Mouse (Mus musculus) MEL (cell line): ENCODE data around the gene Hectd4. TPM values are rescaled to one million over a fixed set of nuclear protein-coding genes. Genes with fewer than 3 reads are reported as not detected.

ENCODE experiments used
- DNase-seq: peaks from one replicate; pipeline ENCODE4 v3.0.0; 2011; ENCODE audit warnings: low read depth, low spot score
- H3K27ac ChIP-seq: 2 replicates; pipeline ENCODE4 v1.5.1; 2012; ENCODE audit warnings: low read depth, mild to moderate bottlenecking, control low read depth, low read length, moderate library complexity; ENCODE audit not compliant: control insufficient read depth
- H3K27me3 ChIP-seq, 2 experiments: fragments of 150-350 bp in 1 of 2; sonication (generic) in 1 of 2; 2 replicates each; pipeline ENCODE4 v1.6.1; 2012; ENCODE audit warnings: low read length in 2 of 2, mild to moderate bottlenecking in 2 of 2, improper control_type of control experiment in 1 of 2, moderate library complexity in 1 of 2; ENCODE audit not compliant: insufficient read depth in 2 of 2, control insufficient read depth in 1 of 2
- H3K36me3 ChIP-seq, 2 experiments: 2 replicates each; pipeline ENCODE4 v1.6.1; 2012 to 2014; ENCODE audit warnings: low read length in 2 of 2, improper control_type of control experiment in 1 of 2, inconsistent platforms in 1 of 2, mild to moderate bottlenecking in 1 of 2; ENCODE audit not compliant: insufficient read depth in 2 of 2, control insufficient read depth in 1 of 2
- H3K4me1 ChIP-seq, 2 experiments: fragments of 150-350 bp in 1 of 2; sonication (generic) in 1 of 2; 2 replicates each; pipeline ENCODE4 v1.6.1; 2012; ENCODE audit warnings: low read length in 2 of 2, improper control_type of control experiment in 1 of 2, mild to moderate bottlenecking in 1 of 2; ENCODE audit not compliant: insufficient read depth in 2 of 2, control insufficient read depth in 1 of 2
- H3K4me3 ChIP-seq, 2 experiments: fragments of 150-350 bp in 1 of 2; sonication (generic) in 1 of 2; 2 replicates each; pipeline ENCODE4 v1.5.1; 2012; ENCODE audit warnings: low read depth in 2 of 2, low read length in 2 of 2, mild to moderate bottlenecking in 2 of 2, moderate library complexity in 2 of 2, control low read depth in 1 of 2, improper control_type of control experiment in 1 of 2; ENCODE audit not compliant: control insufficient read depth in 1 of 2, insufficient read depth in 1 of 2
- H3K79me2 ChIP-seq: 2 replicates; pipeline ENCODE4 v1.6.1; 2012; ENCODE audit warnings: mild to moderate bottlenecking, low read length, moderate library complexity; ENCODE audit not compliant: control insufficient read depth, poor library complexity, insufficient read depth
- H3K9ac ChIP-seq: 2 replicates; pipeline ENCODE4 v1.6.1; 2012; ENCODE audit warnings: low read depth, mild to moderate bottlenecking, control low read depth, low read length, moderate library complexity; ENCODE audit not compliant: control insufficient read depth, poor library complexity, severe bottlenecking
- H3K9me3 ChIP-seq: fragments of 150-350 bp; sonication (generic); replicated peaks from 2 replicates; pipeline ENCODE4 v1.6.1; 2012; ENCODE audit warnings: mild to moderate bottlenecking, low read length, improper control_type of control experiment, moderate library complexity; ENCODE audit not compliant: insufficient read depth
- CHD2 ChIP-seq: IDR thresholded peaks from 2 replicates; pipeline ENCODE4 v1.6.1; 2011; ENCODE audit warnings: low read length, improper control_type of control experiment
- CTCF ChIP-seq, 3 experiments: IDR thresholded peaks in 2 of 3; conservative IDR thresholded peaks in 1 of 3; 2 replicates each; pipeline ENCODE4 v1.5.1; 2011 to 2012; ENCODE audit warnings: low read length in 3 of 3, low read depth in 2 of 3, mild to moderate bottlenecking in 2 of 3, improper control_type of control experiment in 1 of 3, inconsistent platforms in 1 of 3, mixed read lengths in 1 of 3, moderate library complexity in 1 of 3; ENCODE audit not compliant: control insufficient read depth in 1 of 3, insufficient read depth in 1 of 3, poor library complexity in 1 of 3, severe bottlenecking in 1 of 3
- EP300 ChIP-seq, 2 experiments: IDR thresholded peaks; 2 replicates each; pipeline ENCODE4 v1.6.1; 2011; ENCODE audit warnings: improper control_type of control experiment in 2 of 2, low read length in 2 of 2, low read depth in 1 of 2, mild to moderate bottlenecking in 1 of 2
- ETS1 ChIP-seq: IDR thresholded peaks from 2 replicates; pipeline ENCODE4 v1.6.1; 2012; ENCODE audit warnings: low read depth, mild to moderate bottlenecking, inconsistent platforms, low read length, improper control_type of control experiment, moderate library complexity
- JUND ChIP-seq: IDR thresholded peaks from 2 replicates; pipeline ENCODE4 v1.6.1; 2011; ENCODE audit warnings: low read depth, mild to moderate bottlenecking, improper control_type of control experiment, low read length
- MYB ChIP-seq: IDR thresholded peaks from 2 replicates; pipeline ENCODE4 v1.6.1; 2011; ENCODE audit warnings: mild to moderate bottlenecking, low read depth, low read length, improper control_type of control experiment
- NELFE ChIP-seq: IDR thresholded peaks from 2 replicates; pipeline ENCODE4 v1.6.1; 2011; ENCODE audit warnings: low read depth, low read length, improper control_type of control experiment
- POLR2A ChIP-seq, 2 experiments: IDR thresholded peaks; 2 replicates each; pipeline ENCODE4 v1.6.1; 2011 to 2012; ENCODE audit warnings: low read length in 2 of 2, mild to moderate bottlenecking in 2 of 2, control low read depth in 1 of 2, improper control_type of control experiment in 1 of 2, low read depth in 1 of 2, moderate library complexity in 1 of 2; ENCODE audit not compliant: control insufficient read depth in 1 of 2, insufficient read depth in 1 of 2, poor library complexity in 1 of 2
- RAD21 ChIP-seq: IDR thresholded peaks from 2 replicates; pipeline ENCODE4 v1.6.1; 2011; ENCODE audit warnings: mild to moderate bottlenecking, low read depth, low read length, improper control_type of control experiment
- RCOR1 ChIP-seq: IDR thresholded peaks from 2 replicates; pipeline ENCODE4 v1.6.1; 2012; ENCODE audit warnings: low read depth, mild to moderate bottlenecking, inconsistent platforms, low read length, improper control_type of control experiment
- SIN3A ChIP-seq: IDR thresholded peaks from 2 replicates; pipeline ENCODE4 v1.6.1; 2012; ENCODE audit warnings: low read length, improper control_type of control experiment, inconsistent platforms
- SMC3 ChIP-seq: IDR thresholded peaks from 2 replicates; pipeline ENCODE4 v1.6.1; 2011; ENCODE audit warnings: low read depth, low read length, improper control_type of control experiment
- TBP ChIP-seq: IDR thresholded peaks from 2 replicates; pipeline ENCODE4 v1.8.0; 2011; ENCODE audit warnings: low read depth, low read length, improper control_type of control experiment
- USF1 ChIP-seq: IDR thresholded peaks from 2 replicates; pipeline ENCODE4 v1.6.1; 2014; ENCODE audit warnings: low read depth, mild to moderate bottlenecking, inconsistent platforms, low read length, improper control_type of control experiment, moderate library complexity
- polyA plus RNA-seq, 2 experiments: library from polyadenylated mRNA; stranded (reverse) in 1 of 2; unstranded in 1 of 2; fragments of >175 nt in 1 of 2; fragments of >200 nt in 1 of 2; gene quantifications; 2 replicates each; pipeline versions ENCODE4 v1.2.1 to v1.2.4; 2012; ENCODE audit warnings: low replicate concordance in 2 of 2, low read depth in 1 of 2; ENCODE audit not compliant: insufficient read length in 2 of 2, insufficient read depth in 1 of 2, missing spikeins in 1 of 2
- total RNA-seq: library from RNA; depleted of rRNA; stranded (reverse); fragments of 300-350 nt; gene quantifications from 2 replicates; pipeline ENCODE4 v1.2.3, GENCODE M21; 2012

The Hectd4 gene
- total and polyA plus RNA-seq, 3 experiments: 7.0 to 10.8 TPM; not detected in 1

DNA sequence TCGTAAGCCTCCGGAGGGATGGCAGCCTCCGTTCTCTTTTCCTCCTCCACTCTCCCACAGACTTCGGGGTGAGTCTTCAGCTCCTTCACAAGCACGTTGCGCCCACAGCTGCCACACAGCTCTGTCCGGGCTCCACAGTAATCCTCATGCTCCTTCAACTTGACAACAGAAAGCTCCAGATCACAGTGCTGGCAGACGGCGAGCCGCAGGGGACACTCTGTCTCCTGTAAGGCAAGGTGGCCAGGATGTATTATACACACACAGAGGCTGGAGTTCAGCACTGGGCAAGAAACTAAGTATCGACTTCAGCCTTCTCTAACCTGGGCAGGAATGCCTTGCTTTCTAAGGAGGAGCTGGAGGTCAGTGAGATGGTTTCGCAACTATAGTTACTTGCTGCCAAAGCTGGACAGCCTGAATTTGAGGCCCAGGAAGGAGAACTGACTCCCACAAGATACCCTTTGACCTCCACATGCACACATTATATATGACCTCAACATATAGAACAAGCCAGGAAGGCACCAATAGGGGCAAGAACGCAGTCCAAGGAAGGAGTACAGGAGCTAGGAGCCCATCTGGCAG, 158.7 kb downstream of the Hectd4 start:
- no peak for TF ChIP-seq JUND
- no peak for TF ChIP-seq CHD2
- no peak for TF ChIP-seq TBP
- no peak for DNase-seq
- no peaks in the 10 kb centered on the region for H3K9me3 ChIP-seq
- no peak overlapping the region for H3K27ac ChIP-seq
- no peak overlapping the region for H3K9ac ChIP-seq
- H3K4me1 ChIP-seq: no peaks in the 10 kb centered on the region
- H3K79me2 ChIP-seq: no peaks in the 10 kb centered on the region
- H3K27me3 ChIP-seq: no peaks in the 10 kb centered on the region
- no peaks in the 10 kb centered on the region for H3K36me3 ChIP-seq
- no peak overlapping the region for H3K4me3 ChIP-seq

GRCm38 (mm10) chr5:121380692-121381091, 160.7 kb downstream of the Hectd4 start:
- H3K27me3 ChIP-seq: no peaks in the 10 kb centered on the region
- TF ChIP-seq SMC3 (peak; percentile 23), ETS1 (no peak), RAD21 (0 out of 2 replicates have a peak, but pooled peaks have one; percentile 16), NELFE (no peak), SIN3A (no peak), USF1 (no peak), CTCF (IDR thresholded peaks at IDR 0.05 in 2 of 3, conservative IDR thresholded peaks at IDR 0.05 in 1 of 3; ENCODE audit: control insufficient read depth in 1 of 3, insufficient read depth in 1 of 3, low read depth in 2 of 3, low read length in 3 of 3, poor library complexity in 1 of 3, severe bottlenecking in 1 of 3) (peak; percentile 22 to 82 (median 51); a peak in 4 of 6 replicates), EP300 (IDR thresholded peaks at IDR 0.05; ENCODE audit: low read depth in 1 of 2, low read length in 2 of 2) (no peak), POLR2A (IDR thresholded peaks at IDR 0.05; ENCODE audit: control insufficient read depth in 1 of 2, insufficient read depth in 1 of 2, low read depth in 1 of 2, low read length in 2 of 2, poor library complexity in 1 of 2) (no peak)
- peak; percentile 41 for DNase-seq
- no peak overlapping the region for H3K27ac ChIP-seq
- H3K36me3 ChIP-seq: peaks cover 0 to 5% of the 10 kb centered on the region in 2 experiments; a peak in 1 of 4 replicates
- peaks cover 0 to 3% of the 10 kb centered on the region in 2 experiments; a peak in 2 of 4 replicates for H3K4me1 ChIP-seq
- no peaks in the 10 kb centered on the region for H3K9me3 ChIP-seq
- H3K4me3 ChIP-seq: no peak overlapping the region
- no peak overlapping the region for H3K9ac ChIP-seq
- peaks cover 3% of the 10 kb centered on the region; the same call in 1 of the 2 replicates for H3K79me2 ChIP-seq

DNA sequence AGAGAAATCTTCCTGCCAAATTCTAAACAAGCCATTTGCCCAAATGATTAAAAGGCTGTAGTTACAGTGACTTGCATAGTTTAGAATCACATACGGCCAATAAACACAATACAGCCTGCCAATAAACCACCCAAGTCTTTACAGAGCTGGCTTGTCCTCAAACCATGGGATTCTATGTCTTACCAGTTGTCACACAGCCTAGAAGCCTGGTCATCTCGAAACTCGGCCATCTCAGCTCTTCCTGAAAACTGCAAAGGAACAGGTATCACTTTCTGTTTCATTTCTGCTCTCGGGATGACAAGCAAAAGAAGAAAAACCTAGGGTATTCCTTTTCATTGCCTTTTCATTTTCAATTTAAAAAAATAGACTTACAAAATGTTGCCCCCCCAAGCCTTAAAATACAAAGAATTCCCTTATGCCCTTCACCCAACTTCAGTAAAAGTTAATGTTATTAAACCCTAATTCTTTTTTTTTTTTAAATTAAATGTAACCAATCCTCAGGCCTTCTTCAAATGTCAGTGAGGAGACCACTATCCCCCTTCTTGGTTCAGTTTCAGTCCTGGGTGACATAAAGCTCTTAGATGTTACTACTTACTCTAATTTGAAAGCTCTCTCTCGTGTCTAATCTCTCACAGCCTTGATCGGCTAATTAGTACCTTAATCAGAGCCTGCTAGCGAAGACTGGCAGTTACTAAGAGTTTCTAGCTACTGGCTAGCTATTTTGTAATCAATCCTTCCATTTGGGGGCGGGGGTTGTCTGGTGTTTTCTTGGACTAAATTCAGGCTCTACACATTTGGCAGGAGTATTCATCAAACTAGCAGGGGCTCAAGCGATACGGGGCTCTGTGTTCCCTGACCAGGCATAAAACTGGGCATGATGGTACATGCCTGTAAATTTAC, 164.1 kb downstream of the Hectd4 start:
- DNase-seq: no peak
- H3K27me3 ChIP-seq: no peaks in the 10 kb centered on the region

More for the DNA sequence above, 164.1 kb downstream of the Hectd4 start:
- peaks cover 3% of the 10 kb centered on the region; the same call in 1 of the 2 replicates for H3K79me2 ChIP-seq
- no peak overlapping the region; the same call in 1 of the 2 replicates for H3K27ac ChIP-seq
- peak overlapping the region; percentile 80 to 100 for H3K4me3 ChIP-seq
- peaks cover 0 to 14% of the 10 kb centered on the region in 2 experiments; a peak in 2 of 4 replicates for H3K36me3 ChIP-seq
- no peaks in the 10 kb centered on the region for H3K9me3 ChIP-seq
- TF ChIP-seq RCOR1 (no peak), MYB (no peak), TBP (no peak)
- TF ChIP-seq, all 39 proteins: peak for 0
- peaks cover 2 to 16% of the 10 kb centered on the region in 2 experiments; a peak in 3 of 4 replicates for H3K4me1 ChIP-seq
- peak overlapping the region; percentile 86 for H3K9ac ChIP-seq
